Mouse (Mus musculus) B cell, adult (primary cell): ENCODE results near the gene Emc6. TPM values are rescaled to one million over a fixed set of nuclear protein-coding genes. Genes with fewer than 3 reads are reported as not detected.

Source experiments
- total RNA-seq: library from RNA; stranded (reverse); gene quantifications from 4 replicates; pipeline ENCODE4 v1.2.4, GENCODE M21; 2023; ENCODE audit not compliant: inconsistent age

Gene Emc6
- total RNA-seq = 44.2 to 53.5 TPM (median 50.1 TPM) in 4 replicates

DNA sequence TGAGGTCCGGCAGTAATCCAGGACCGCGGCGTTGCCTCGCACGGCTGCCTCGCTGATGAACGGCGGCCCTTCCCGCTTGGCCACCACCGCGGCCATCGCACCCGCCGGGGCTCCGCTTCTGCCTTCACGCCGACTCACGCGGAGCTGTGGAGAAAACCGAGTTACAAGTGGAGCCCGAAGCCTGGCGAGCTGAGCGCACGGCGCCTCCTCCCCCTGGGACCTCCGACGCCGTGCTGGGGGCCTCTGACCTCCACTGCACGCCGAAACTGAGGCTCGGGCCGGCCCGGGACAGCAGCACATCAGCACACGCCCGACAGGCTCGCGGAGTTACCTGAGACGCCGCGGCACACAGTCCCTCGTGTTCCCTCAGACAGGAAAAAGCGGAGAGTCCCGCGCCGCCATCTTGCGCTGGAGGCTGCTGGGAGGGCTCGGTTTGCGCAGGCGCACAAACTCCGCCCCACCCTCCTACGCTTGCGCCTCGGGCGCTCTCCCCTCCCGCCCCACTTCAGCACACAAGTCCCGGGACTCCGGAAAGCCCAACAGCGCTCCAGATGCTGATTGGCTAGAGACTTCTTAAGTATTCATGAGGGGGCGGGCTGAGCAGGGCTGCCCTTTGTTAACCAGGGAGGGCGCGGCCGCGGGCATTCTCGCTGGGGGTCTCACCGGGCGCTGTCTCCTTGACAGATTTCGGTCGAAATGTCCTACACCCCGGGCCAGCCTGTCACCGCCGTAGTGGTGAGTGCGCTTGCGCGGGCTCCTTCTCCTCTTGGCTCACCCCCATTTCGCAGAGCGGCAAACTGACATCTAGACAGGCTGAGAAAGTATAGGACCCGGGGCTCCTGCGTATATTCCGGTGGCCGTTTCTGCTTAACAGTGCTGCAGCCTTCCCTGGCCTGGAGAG is at the start of gene Emc6, which contains the start of gene Tax1bp3:
Gene Emc6, minus strand, starts transcription at position 430 of the 901 bp plus-strand sequence.
Gene Tax1bp3, plus strand, starts transcription at position 476 of the 901 bp plus-strand sequence.

DNA sequence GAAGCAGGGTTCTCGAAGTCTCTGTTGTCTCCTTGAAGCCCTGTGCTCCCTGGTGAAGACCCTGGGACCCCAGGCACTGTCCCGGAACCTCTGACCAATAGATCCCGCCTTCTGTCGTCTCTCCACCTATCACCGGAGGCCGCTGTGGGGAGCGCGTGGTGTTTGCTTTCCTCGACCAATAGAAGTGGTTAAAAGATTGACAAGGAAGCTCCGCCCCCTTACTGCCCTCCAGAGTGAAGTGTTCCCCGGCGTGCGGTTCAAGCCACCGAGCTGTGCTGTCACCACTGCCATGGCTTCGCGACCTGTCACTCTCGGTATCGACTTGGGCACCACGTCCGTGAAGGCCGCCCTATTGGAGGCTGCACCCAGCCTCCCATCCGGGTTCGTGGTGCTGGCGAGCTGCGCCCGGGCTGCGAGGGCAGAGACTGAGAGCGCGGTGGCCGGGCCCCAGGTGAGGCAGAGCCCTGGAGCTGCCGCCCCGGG is 22.4 kb upstream of the Emc6 start, which contains the start of gene Shpk:
Gene Shpk, plus strand, starts transcription at position 231 of the 483 bp plus-strand sequence.

DNA sequence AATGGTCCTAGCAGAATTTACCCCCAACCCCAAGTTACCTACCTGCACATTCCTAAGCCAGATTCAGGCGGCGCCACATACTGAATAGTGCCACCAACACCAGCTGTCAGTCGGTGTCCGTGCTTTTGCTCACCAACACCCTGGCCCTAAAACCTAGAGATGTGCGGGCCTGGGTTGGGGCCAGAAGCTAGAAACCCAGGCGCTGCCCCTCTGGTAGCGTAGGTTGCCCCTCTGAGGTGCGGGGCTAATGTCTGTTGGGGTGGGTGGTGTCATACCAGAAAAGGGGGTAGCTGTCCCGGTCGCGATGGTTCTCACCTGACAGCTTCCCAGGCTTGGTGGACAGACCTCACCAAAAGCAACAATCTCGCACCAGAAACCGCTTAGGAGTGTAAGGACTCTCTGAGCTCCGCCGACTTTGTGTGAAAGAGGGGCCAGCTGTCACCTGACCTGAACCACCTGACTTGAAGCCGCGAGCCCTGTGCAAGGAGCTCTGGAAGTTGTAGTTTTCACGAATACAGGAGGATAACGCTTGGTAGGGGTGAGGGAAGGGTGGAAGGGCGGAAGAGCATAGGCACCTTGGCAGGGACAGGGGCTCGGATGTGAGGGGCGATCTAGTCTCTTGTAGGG is 21.9 kb upstream of the Emc6 start, which contains the start of gene Ctns:
Gene Ctns, minus strand, starts transcription at position 440 of the 627 bp plus-strand sequence.

DNA sequence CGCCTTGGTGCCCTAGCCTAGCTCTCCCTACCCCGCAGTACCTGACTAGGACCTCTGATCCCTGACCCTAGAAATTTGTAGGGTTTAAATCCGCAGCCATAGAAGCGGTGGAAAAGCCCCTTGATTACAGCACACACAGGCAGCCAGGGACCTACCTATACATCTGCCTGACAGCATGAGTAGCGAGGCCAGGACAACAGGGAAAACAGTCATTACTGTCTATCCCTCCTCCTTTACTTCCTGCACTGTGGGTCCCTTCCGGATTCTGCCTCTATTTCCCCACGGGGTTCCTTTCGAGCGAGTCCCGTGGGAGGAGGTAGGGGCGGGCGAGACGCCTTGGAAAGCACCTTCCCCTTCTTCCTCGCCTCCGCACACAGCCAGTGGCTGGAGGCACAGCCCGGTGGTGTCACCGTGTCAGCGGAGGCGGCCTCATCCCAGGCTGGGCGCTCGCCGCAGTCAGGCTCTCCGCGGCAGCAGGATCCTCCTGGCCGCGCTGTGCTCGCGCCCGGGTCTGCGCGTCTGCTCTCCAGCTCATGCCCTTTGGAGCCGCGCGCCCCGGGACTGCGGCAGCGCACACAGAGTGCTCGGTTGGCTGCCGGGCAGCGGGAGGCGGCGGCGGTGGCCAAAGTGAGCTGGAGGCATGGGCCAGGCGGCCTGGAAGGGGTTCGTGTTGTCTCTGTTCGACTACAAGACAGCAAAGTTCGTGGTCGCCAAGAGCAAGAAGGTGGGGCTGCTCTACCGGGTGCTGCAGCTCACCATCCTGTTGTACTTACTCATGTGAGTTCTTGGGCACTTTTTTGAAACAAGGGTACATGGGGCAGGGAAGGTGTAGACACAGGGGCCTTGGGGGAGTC is 16.7 kb downstream of the Emc6 start, which contains the start of gene P2rx5:
Gene P2rx5, plus strand, starts transcription at position 465 of the 854 bp plus-strand sequence.

DNA sequence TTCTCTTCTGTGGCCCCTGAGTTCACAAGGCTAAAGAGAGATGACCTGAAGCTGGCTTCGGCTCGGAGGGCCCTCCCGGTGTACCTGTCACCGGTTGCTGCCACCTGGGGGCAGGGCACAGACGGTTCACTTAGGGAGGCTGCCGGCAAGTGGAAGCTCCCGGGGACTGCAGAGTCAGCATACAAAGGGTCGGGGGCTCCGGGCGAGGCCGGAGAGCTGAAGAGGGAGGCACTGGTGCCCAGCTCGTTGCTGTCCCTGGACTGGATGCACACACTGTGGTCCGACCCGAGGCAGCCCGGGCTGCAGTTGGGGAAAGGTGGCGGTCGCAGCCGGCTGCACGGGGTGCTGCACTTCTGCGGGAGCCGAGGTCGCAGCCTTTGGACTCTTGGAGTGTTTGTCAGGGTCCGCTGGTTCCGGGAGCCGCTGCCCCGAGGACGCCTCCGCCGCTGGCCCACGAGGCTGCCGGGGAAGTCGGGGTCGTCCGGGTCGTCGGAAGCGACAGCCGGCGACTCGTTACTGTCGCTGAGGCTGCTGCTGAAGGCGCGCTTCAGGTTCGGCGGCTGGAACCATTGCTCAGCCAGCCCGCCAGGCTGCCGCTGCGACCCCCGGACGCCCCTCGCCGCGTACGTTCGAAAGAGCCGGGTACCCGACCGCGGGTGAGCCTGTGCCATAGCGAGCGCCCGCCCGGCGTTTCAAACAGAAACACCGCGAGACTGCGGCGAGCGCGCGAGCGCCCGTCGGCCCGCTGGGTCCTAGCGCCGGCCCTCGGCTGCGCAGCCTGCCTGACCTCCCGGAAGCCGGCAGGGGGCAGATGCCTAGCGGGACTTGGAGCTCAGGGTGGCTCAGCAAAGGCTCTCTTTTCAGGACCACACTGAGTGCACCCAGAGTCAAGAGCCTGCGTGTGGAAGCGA is 39.0 kb downstream of the Emc6 start, which contains the start of gene Haspin:
Gene Haspin, minus strand, starts transcription at position 704 of the 911 bp plus-strand sequence.

Other genes starting within 250 kb of the Emc6 start
- gene Atp2a3, start 215.9 kb downstream of the Emc6 start, total RNA-seq = 500 to 559 TPM (median 543 TPM) in 4 replicates
- 2.7 to 4.6 TPM (median 3.6 TPM) in 4 replicates for gene P2rx1, start 177.9 kb downstream of the Emc6 start, total RNA-seq
- 2.8 to 4.2 TPM (median 3.6 TPM) in 4 replicates for gene Camkk1, start 158.0 kb downstream of the Emc6 start, total RNA-seq
- gene Ncbp3, start 129.3 kb downstream of the Emc6 start, total RNA-seq = 16.4 to 18.9 TPM (median 17.8 TPM) in 4 replicates
- 0.12 to 0.35 TPM (median 0.22 TPM) in 4 replicates for gene Itgae, start 86.5 kb downstream of the Emc6 start, total RNA-seq
- 2.9 to 3.7 TPM (median 3.2 TPM) in 4 replicates for gene Haspin, start 38.7 kb downstream of the Emc6 start, total RNA-seq
- not detected in 4 replicates for gene P2rx5, start 16.6 kb downstream of the Emc6 start, total RNA-seq
- gene Tax1bp3, start within 50 bp of the Emc6 start, total RNA-seq = 3.9 to 9.7 TPM (median 4.7 TPM) in 4 replicates
- 24.1 to 31.5 TPM (median 26.0 TPM) in 4 replicates for gene Ctns, start 22.0 kb upstream of the Emc6 start, total RNA-seq
- gene Shpk, start 22.4 kb upstream of the Emc6 start, total RNA-seq = 2.8 to 4.0 TPM (median 3.5 TPM) in 4 replicates
- gene Trpv1, start 57.3 kb upstream of the Emc6 start, total RNA-seq = not detected in 4 replicates
- not detected in 4 replicates for gene Trpv3, start 90.4 kb upstream of the Emc6 start, total RNA-seq
- 0.42 TPM in 1 of 4 replicates, not detected in the others for gene Aspa, start 152.6 kb upstream of the Emc6 start, total RNA-seq
- gene Gm49340, start 152.7 kb upstream of the Emc6 start, total RNA-seq = not detected in 4 replicates
- not detected in 4 replicates for gene Spata22, start 152.7 kb upstream of the Emc6 start, total RNA-seq
- not detected in 4 replicates for gene Olfr20, start 173.7 kb upstream of the Emc6 start, total RNA-seq
- gene Olfr376, start 194.2 kb upstream of the Emc6 start, total RNA-seq = not detected in 4 replicates
- not detected in 4 replicates for gene Olfr1, start 222.6 kb upstream of the Emc6 start, total RNA-seq